Comparison of ENCODE assay signal across 8 mouse cellular contexts in the genomic region with DNA sequence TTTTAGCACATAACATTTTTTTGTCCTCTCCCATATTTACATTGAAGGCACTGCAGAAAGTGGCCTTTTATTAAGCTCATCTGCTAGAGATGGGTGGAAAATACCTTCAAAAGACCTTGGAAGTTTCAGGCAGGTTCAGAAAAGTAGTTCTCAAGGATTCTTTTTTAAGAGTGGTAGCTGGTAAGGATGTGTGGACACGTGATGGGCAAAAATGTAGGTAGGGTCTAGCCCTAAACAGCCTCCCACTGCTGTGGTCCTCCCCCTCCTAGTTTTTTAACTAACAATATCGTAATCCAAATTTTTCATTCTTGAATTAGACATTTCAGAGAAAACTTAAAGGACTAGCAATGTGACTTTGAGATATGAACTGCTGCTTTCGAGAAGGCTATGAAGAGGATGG. TPM values are rescaled to one million over a fixed set of nuclear protein-coding genes. Genes with fewer than 3 reads are reported as not detected.
DNase-seq lines count a peak whose midpoint lies in the region; ATAC-seq and TF ChIP-seq lines count a peak whose summit lies in the region.

No protein-coding gene starts in this region.

- peak overlapping the region; percentile 99 for H3K4me3 ChIP-seq in lung, postnatal 0 days (ENCODE audit: low read depth, low read length)
- peak overlapping the region; percentile 97 for H3K4me3 ChIP-seq in limb, embryonic 12.5 days (replicated peaks)
- peak overlapping the region; percentile 77 for H3K4me3 ChIP-seq in small intestine, adult 2 months (ENCODE audit: low read depth, low read length)

- no peaks in the 10 kb centered on the region for H3K36me3 ChIP-seq in lung, postnatal 0 days (ENCODE audit: insufficient read depth, low read length)
- H3K36me3 ChIP-seq in limb, embryonic 12.5 days = peaks cover 7% of the 10 kb centered on the region
- H3K36me3 ChIP-seq in small intestine, adult 2 months (ENCODE audit: control insufficient read depth, insufficient read depth, low read length) = peaks cover 3% of the 10 kb centered on the region; the same call in 1 of the 2 replicates

- no peak for TF ChIP-seq POLR2A in small intestine, adult 2 months (IDR thresholded peaks at IDR 0.05; ENCODE audit: low read depth, low read length)

- peak overlapping the region; percentile 87 for H3K27ac ChIP-seq in lung, postnatal 0 days (ENCODE audit: low read length)
- peak overlapping the region; percentile 100 for H3K27ac ChIP-seq in limb, embryonic 12.5 days
- peak overlapping the region; percentile 88 for H3K27ac ChIP-seq in small intestine, adult 2 months (ENCODE audit: insufficient read depth, low read depth, low read length)

- DNase-seq in adrenal gland, adult 2 months = peak; percentile 6
- no peak for DNase-seq in adrenal gland, adult 8-10 months
- no peak for DNase-seq in lung, postnatal 0 days (ENCODE audit: low spot score)
- DNase-seq in lung, postnatal 10 days = no peak
- DNase-seq in adrenal gland, postnatal 36 days = no peak
- no peak for DNase-seq in cerebellum, adult 11 months

- TF ChIP-seq CTCF in lung, postnatal 0 days (IDR thresholded peaks at IDR 0.05) = no peak
- TF ChIP-seq CTCF in small intestine, adult 2 months (IDR thresholded peaks at IDR 0.05; ENCODE audit: extremely low read depth, insufficient read length, insufficient replicate concordance, low read depth, low read length) = no peak

- no peak for ATAC-seq in lung, postnatal 0 days
- no peak for ATAC-seq in limb, embryonic 12.5 days (ENCODE audit: insufficient number of reproducible peaks, insufficient read depth, low FRiP score, low TSS enrichment, low read depth)

- H3K4me2 ChIP-seq in lung, postnatal 0 days (replicated peaks; ENCODE audit: low read depth, low read length) = peak overlapping the region; percentile 61
- peak overlapping the region; percentile 58 for H3K4me2 ChIP-seq in limb, embryonic 12.5 days

- peaks cover 3% of the 10 kb centered on the region; the same call in 1 of the 2 replicates for H3K4me1 ChIP-seq in lung, postnatal 0 days (ENCODE audit: insufficient read depth, low read depth, low read length)
- H3K4me1 ChIP-seq in limb, embryonic 12.5 days (replicated peaks) = peaks cover 20% of the 10 kb centered on the region
- H3K4me1 ChIP-seq in small intestine, adult 2 months (ENCODE audit: control insufficient read depth, insufficient read depth, insufficient read length, low read length) = no peaks in the 10 kb centered on the region; the same call in 1 of the 2 replicates

- H3K9me3 ChIP-seq in lung, postnatal 0 days (ENCODE audit: low read length) = no peaks in the 10 kb centered on the region
- no peaks in the 10 kb centered on the region for H3K9me3 ChIP-seq in limb, embryonic 12.5 days

- 8% methylated on average over 3 of the region's 3 CpGs for WGBS in lung, postnatal 0 days
- WGBS in limb, embryonic 12.5 days = 14% methylated on average over 3 of the region's 3 CpGs
- WGBS in small intestine, adult 2 months = 4% methylated on average over 3 of the region's 3 CpGs

- no peaks in the 10 kb centered on the region for H3K27me3 ChIP-seq in lung, postnatal 0 days (replicated peaks; ENCODE audit: insufficient read depth, low read length)
- H3K27me3 ChIP-seq in limb, embryonic 12.5 days = no peaks in the 10 kb centered on the region
- H3K27me3 ChIP-seq in small intestine, adult 2 months (ENCODE audit: control insufficient read depth, insufficient read depth, low read length) = no peaks in the 10 kb centered on the region

- TF ChIP-seq EP300 in lung, postnatal 0 days (IDR thresholded peaks at IDR 0.05) = no peak; the same call in 1 of the 2 replicates

- peak overlapping the region; percentile 50 for H3K9ac ChIP-seq in lung, postnatal 0 days (replicated peaks; ENCODE audit: low read depth)
- H3K9ac ChIP-seq in limb, embryonic 12.5 days (replicated peaks) = peak overlapping the region; percentile 57

RNA-seq across cellular contexts. Expression of a gene that starts 0.7 kb away (rescaled TPM):
- 10 to 100 TPM; 56.0 to 71.2 TPM for total RNA-seq in adrenal gland, adult 2 months (2021)
- 19.5 and 26.5 TPM in 2 replicates for polyA plus RNA-seq in adrenal gland, adult 2 months (2012; rRNA removed)
- 100 to 1,000 TPM in 1 of 4 experiments, 10 to 100 TPM in 3; 62.2 to 107 (median 76.8) TPM for total RNA-seq in adrenal gland, adult 8-10 months (2022)
- polyA plus RNA-seq in lung, postnatal 0 days (2015; fragmentation: Nextera tagmentation; extraction: Ambion mirVana) = 8.5 and 10.6 TPM in 2 replicates
- 16.0 and 22.9 TPM in 2 replicates for polyA plus RNA-seq in limb, embryonic 12.5 days (2016; fragmentation: Nextera tagmentation; extraction: Ambion mirVana)
- polyA plus RNA-seq in small intestine, adult 2 months (2012; rRNA removed) = 16.9 and 33.3 TPM in 2 replicates
- 10 to 100 TPM; 69.0 to 69.7 TPM for total RNA-seq in adrenal gland, postnatal 36 days (2021)
